Mouse (Mus musculus) inflammation-experienced regulatory T-cells, adult 16 weeks (primary cell): ENCODE data around the gene 4930415O20Rik. TPM values are rescaled to one million over a fixed set of nuclear protein-coding genes. Genes with fewer than 3 reads are reported as not detected.

Experiments used
- polyA plus RNA-seq: library from polyadenylated mRNA; unstranded; fragments of 100-300 nt; shearing (Covaris generic); gene quantifications from one replicate; pipeline ENCODE4 v1.2.1, GENCODE M21; 2017

4930415O20Rik gene
- not detected for polyA plus RNA-seq

DNA sequence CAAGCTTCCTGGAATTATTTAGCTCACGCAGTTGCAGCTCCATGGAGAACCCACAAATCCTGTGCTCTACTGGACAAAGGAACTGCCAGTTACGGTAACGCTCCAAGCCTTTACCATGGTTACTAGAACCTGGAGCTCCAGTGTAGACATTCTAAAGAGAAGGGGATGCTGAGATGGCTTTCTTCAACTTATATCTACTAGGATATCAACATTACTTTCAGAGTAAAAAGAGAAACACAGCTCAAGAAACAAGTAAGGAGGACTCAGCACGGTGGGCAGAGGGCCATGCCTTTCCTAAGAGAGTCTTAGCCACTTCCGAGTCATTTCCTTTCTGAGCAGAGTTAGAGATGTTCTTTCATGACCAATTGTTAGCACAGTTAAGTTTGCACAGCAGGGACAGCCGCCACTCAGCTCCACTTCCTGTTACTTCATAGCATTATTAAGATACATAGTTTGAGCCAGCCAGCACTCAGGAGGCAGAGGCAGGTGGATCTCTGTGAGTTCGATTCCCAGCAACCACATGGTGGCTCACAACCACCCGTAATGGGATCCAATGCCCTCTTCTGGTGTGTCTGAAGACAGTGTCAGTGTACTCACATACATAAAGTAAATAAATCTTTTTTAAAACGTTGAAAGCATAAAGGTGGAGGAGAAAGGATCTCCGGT, at the start of gene 4930415O20Rik, which contains the start of gene Ccnt1:
4930415O20Rik (plus strand) TSS at position 132 of the 666 bp plus-strand sequence.
Ccnt1 (minus strand) TSS at position 51 of the 666 bp plus-strand sequence.

DNA sequence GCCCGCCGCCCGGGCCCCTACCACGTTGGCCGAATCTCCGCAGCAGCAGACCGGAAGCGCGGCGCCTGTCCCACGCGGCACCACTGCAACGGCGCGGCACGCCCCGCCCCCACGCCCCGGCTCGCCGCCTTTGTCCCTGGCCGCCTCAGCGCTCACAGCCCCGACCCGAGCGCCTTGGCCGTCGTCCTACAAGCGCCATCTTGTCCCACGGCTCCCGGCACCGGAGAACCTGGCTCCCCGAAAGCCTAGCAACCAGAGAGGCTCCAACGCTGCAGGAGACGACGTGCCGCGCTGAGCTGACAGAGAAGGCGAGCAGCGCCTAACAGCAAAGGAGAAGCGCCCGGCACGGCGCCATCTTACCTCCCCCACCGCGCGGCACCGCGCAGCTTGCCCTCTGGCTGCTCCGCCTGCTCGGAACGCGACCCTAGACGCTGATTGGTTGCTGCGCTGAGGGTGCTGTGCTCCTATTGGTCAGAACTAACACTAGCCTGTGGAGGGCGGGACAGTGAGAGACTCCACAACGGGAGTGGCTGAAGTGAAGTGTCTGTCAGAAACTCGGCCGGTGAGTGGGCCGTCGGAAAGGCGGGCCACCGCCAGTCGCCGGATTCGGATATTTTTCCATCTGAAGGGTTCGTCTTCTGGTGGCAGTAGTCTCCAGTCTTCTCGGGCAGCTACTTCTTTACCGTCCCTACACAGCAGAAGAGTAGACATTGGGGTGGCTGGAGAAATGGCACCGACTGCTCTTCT, 36.8 kb upstream of the 4930415O20Rik start, which contains the start of gene Kansl2:
Kansl2 (minus strand) TSS at position 384 of the 747 bp plus-strand sequence.

DNA sequence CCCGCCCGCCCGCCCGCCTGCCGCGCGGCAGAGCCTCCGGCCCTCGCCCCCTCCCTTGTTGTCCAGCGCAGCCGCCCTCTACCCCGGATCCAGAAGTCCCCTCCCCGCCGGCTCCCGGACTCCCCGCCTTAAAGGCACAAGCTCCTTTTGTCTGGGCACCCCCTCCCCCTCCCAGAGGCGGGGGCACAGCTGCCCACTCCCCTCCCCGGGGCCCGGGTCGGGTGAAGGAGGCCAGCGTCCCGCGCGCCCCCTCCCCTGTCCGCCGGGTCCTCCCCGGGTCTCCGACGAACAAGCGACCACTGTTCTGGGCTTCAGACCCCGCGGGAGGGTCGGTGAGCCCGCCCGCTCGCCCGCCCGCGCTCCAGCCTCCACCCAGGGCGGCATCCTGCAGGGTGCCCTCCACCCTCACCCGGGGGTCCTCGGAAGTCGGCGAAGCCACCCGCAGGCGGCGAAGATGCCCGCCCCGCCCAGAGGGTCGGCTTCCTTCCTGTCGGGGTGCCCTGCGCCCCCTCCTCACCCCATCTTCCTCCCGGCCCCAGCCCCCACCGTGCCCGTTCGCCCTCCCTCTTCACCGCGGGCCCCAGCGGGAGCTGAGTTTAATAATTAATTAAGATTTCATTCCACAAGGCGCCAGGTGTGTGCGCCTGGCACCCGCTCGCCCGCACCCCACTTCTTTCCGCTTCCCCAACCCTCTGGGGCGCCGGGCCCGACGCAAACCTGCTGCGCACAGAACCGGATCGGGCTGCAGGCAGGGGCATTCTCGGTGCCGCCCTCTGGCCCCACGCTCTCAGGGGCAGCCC, 38.7 kb downstream of the 4930415O20Rik start, which contains the start of gene Adcy6:
Adcy6 (minus strand) TSS at position 746 of the 800 bp plus-strand sequence.

DNA sequence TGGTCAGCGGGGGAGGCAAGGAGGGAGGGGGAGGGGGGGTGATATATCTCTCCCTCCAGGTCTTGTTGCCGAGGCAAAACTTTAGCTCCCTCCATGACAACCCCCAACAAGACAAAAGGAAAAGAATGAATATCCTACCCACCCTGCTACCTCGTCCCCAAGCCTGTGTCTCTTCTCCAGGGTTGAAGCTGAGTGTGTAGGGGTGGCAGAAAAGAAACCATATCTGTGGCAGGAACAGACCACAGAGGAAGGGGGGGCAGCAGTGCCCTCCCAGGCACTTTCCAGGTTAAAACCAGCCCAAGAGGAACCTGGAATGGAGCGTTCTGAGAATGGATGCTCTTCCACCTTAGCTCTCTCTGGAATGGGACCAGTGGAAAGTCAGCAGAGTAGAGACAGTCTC, 59.7 kb downstream of the 4930415O20Rik start, which contains the start of gene Cacnb3:
Cacnb3 (plus strand) TSS at position 301 of the 400 bp plus-strand sequence.

Other genes starting within 250 kb of the 4930415O20Rik start
- not detected for gene Olfr284, start 230.0 kb upstream of the 4930415O20Rik start, polyA plus RNA-seq
- gene Olfr283, start 190.1 kb upstream of the 4930415O20Rik start, polyA plus RNA-seq: not detected
- not detected for gene Olfr282, start 139.8 kb upstream of the 4930415O20Rik start, polyA plus RNA-seq
- not detected for gene Olfr281, start 118.4 kb upstream of the 4930415O20Rik start, polyA plus RNA-seq
- gene OR5BS1P, start 101.1 kb upstream of the 4930415O20Rik start, polyA plus RNA-seq: not detected
- gene Lalba, start 88.3 kb upstream of the 4930415O20Rik start, polyA plus RNA-seq: not detected
- gene Olfr279, start 78.6 kb upstream of the 4930415O20Rik start, polyA plus RNA-seq: 0.05 TPM
- 46.7 TPM for gene Kansl2, start 36.7 kb upstream of the 4930415O20Rik start, polyA plus RNA-seq
- gene Ccnt1, start 81 bp upstream of the 4930415O20Rik start, polyA plus RNA-seq: 84.8 TPM
- 2.1 TPM for gene Adcy6, start 39.1 kb downstream of the 4930415O20Rik start, polyA plus RNA-seq
- gene Cacnb3, start 59.8 kb downstream of the 4930415O20Rik start, polyA plus RNA-seq: 0.43 TPM
- gene Ddx23, start 91.9 kb downstream of the 4930415O20Rik start, polyA plus RNA-seq: 35.7 TPM
- 1.3 TPM for gene Rnd1, start 106.5 kb downstream of the 4930415O20Rik start, polyA plus RNA-seq
- not detected for gene Ccdc65, start 137.2 kb downstream of the 4930415O20Rik start, polyA plus RNA-seq
- gene Fkbp11, start 157.2 kb downstream of the 4930415O20Rik start, polyA plus RNA-seq: 1.0 TPM
- gene Arf3, start 192.2 kb downstream of the 4930415O20Rik start, polyA plus RNA-seq: 71.9 TPM
- not detected for gene Wnt10b, start 207.1 kb downstream of the 4930415O20Rik start, polyA plus RNA-seq
- gene Wnt1, start 218.9 kb downstream of the 4930415O20Rik start, polyA plus RNA-seq: not detected
- not detected for gene Ddn, start 238.5 kb downstream of the 4930415O20Rik start, polyA plus RNA-seq